In the genomic region with DNA sequence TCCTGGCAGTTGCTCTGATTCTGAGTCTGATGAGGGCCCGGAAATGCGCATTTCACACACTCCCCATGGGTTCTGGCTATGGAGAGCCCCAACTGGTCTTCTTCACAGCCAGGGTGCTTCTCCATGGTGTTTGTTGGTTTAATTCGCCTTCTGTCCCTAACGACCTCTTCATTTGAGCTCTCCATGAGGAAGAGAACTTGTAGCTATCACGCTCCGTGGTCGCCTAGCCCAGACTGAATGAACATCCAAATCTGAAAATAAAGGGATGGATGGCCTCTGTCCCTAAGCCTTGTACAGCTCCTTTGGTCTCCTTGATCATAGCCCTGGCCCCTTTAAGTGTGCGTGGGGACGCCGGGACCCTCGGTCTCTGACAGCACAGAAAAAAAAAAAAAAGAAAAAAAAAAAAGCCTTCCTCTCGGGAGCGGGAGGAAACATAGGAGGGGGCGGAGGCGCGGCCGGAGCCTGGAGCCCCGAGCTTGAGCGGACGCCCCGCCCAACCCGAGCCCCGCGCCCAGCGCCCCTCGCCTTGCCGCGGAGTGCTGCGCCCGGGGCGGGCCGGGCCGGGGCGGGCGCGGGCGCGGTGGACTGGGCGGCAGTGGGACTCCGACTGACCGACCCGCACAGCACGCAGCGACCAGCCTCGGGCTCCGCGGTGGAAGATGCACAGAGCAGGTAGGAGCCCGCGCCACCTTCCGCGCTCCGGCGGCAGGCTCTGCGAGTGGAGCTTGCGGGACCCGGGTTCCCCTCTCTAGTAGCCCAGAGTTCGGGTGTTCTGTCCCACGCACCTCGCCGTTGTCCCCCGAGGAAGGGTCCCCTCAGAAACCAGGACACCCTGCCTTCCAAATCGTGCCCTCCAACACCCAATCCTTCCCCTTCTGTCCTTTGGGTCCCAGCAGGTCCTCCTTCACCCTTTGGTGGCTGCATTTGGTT, we compare ENCODE assay signal across 8 mouse cellular contexts. TPM values are rescaled to one million over a fixed set of nuclear protein-coding genes. Genes with fewer than 3 reads are reported as not detected.
A peak's percentile ranks its signal among the peaks of the same experiment; 100 is the strongest.
DNase-seq lines count a peak whose midpoint lies in the region; ATAC-seq and TF ChIP-seq lines count a peak whose summit lies in the region.

TSS of gene Fgd5 (plus strand) at position 508 of the 930 bp plus-strand sequence.

- no peaks in the 10 kb centered on the region for H3K4me1 ChIP-seq in ES-Bruce4 (ENCODE audit: control insufficient read depth, insufficient read depth, low read length)
- H3K4me1 ChIP-seq in forebrain, embryonic 16.5 days (replicated peaks; ENCODE audit: control insufficient read depth, insufficient read depth, low read length) = peaks cover 16% of the 10 kb centered on the region
- H3K4me1 ChIP-seq in hindbrain, embryonic 14.5 days (replicated peaks; ENCODE audit: control insufficient read depth, insufficient read depth, low read length) = peaks cover 15% of the 10 kb centered on the region; the same call in 1 of the 2 replicates
- H3K4me1 ChIP-seq in liver, embryonic 14.5 days (replicated peaks; ENCODE audit: control insufficient read depth in 2 of 2, insufficient read depth in 2 of 2, low read length in 1 of 2) = no peaks in the 10 kb centered on the region
- peaks cover 29% of the 10 kb centered on the region for H3K4me1 ChIP-seq in neural tube, embryonic 15.5 days

- no peaks in the 10 kb centered on the region for H3K36me3 ChIP-seq in ES-Bruce4 (ENCODE audit: control insufficient read depth, insufficient read depth, low read length, poor library complexity, severe bottlenecking)
- H3K36me3 ChIP-seq in forebrain, embryonic 16.5 days (ENCODE audit: control insufficient read depth, insufficient read depth) = no peaks in the 10 kb centered on the region
- H3K36me3 ChIP-seq in hindbrain, embryonic 14.5 days (replicated peaks; ENCODE audit: control insufficient read depth, insufficient read depth) = no peaks in the 10 kb centered on the region
- no peaks in the 10 kb centered on the region for H3K36me3 ChIP-seq in liver, embryonic 14.5 days (replicated peaks; ENCODE audit: control insufficient read depth, insufficient read depth, low read depth)
- H3K36me3 ChIP-seq in neural tube, embryonic 15.5 days = no peaks in the 10 kb centered on the region

- no peak for TF ChIP-seq CTCF in ES-Bruce4 (IDR thresholded peaks at IDR 0.05; ENCODE audit: low read depth, low read length)
- no peak for TF ChIP-seq CTCF in liver, embryonic 14.5 days (IDR thresholded peaks at IDR 0.05; ENCODE audit: low read depth)

- no peak for TF ChIP-seq POLR2A in ES-Bruce4 (IDR thresholded peaks at IDR 0.05; ENCODE audit: insufficient read depth, low read length)

- no peaks in the 10 kb centered on the region for H3K9me3 ChIP-seq in ES-Bruce4 (replicated peaks; ENCODE audit: control insufficient read depth, insufficient read depth, low read length, poor library complexity, severe bottlenecking)
- H3K9me3 ChIP-seq in forebrain, embryonic 16.5 days (ENCODE audit: control insufficient read depth, low read length) = no peaks in the 10 kb centered on the region
- no peaks in the 10 kb centered on the region for H3K9me3 ChIP-seq in hindbrain, embryonic 14.5 days (ENCODE audit: control insufficient read depth, low read length)
- no peaks in the 10 kb centered on the region for H3K9me3 ChIP-seq in liver, embryonic 14.5 days (ENCODE audit: control insufficient read depth, low read length)
- H3K9me3 ChIP-seq in neural tube, embryonic 15.5 days (replicated peaks) = no peaks in the 10 kb centered on the region

- H3K9ac ChIP-seq in ES-Bruce4 (ENCODE audit: low read depth, poor library complexity, severe bottlenecking) = peak within 1 kb of the TSS; percentile 81
- peak within 1 kb of the TSS; percentile 65 for H3K9ac ChIP-seq in forebrain, embryonic 16.5 days (replicated peaks; ENCODE audit: low read depth, low read length)
- peak within 1 kb of the TSS; percentile 64 for H3K9ac ChIP-seq in hindbrain, embryonic 14.5 days
- no peak within 1 kb of the TSS for H3K9ac ChIP-seq in liver, embryonic 14.5 days (replicated peaks)
- peak within 1 kb of the TSS; percentile 63 for H3K9ac ChIP-seq in neural tube, embryonic 15.5 days (replicated peaks)

- peaks cover 2% of the 10 kb centered on the region; the same call in 1 of the 2 replicates for H3K27me3 ChIP-seq in ES-Bruce4 (ENCODE audit: control insufficient read depth, insufficient read depth, low read length, poor library complexity, severe bottlenecking)
- peaks cover 11% of the 10 kb centered on the region for H3K27me3 ChIP-seq in forebrain, embryonic 16.5 days (replicated peaks; ENCODE audit: control insufficient read depth, insufficient read depth, low read length)
- peaks cover 11% of the 10 kb centered on the region for H3K27me3 ChIP-seq in hindbrain, embryonic 14.5 days (ENCODE audit: control insufficient read depth, insufficient read depth, low read length)
- peaks cover 35% of the 10 kb centered on the region for H3K27me3 ChIP-seq in liver, embryonic 14.5 days (ENCODE audit: control insufficient read depth, insufficient read depth, low read length)
- H3K27me3 ChIP-seq in neural tube, embryonic 15.5 days (replicated peaks) = no peaks in the 10 kb centered on the region

- no peak within 1 kb of the TSS for H3K27ac ChIP-seq in ES-Bruce4 (ENCODE audit: insufficient read depth, low read length)
- H3K27ac ChIP-seq in forebrain, embryonic 16.5 days (ENCODE audit: low read length) = no peak within 1 kb of the TSS
- H3K27ac ChIP-seq in hindbrain, embryonic 14.5 days = peak within 1 kb of the TSS; percentile 34; the same call in 1 of the 2 replicates
- H3K27ac ChIP-seq in liver, embryonic 14.5 days = no peak within 1 kb of the TSS
- H3K27ac ChIP-seq in neural tube, embryonic 15.5 days (replicated peaks) = peak within 1 kb of the TSS; percentile 48; the same call in 1 of the 2 replicates

- TF ChIP-seq EP300 in ES-Bruce4 (IDR thresholded peaks at IDR 0.05; ENCODE audit: insufficient read depth, low read depth, low read length) = no peak
- TF ChIP-seq EP300 in liver, embryonic 14.5 days (IDR thresholded peaks at IDR 0.05; ENCODE audit: low read depth) = no peak

- DNase-seq in adrenal gland, adult 18-20 months (ENCODE audit: low spot score in 2 of 2) = peak; percentile 9 to 41
- no peak for DNase-seq in hindbrain, embryonic 14.5 days (ENCODE audit: low spot score)
- DNase-seq in liver, embryonic 14.5 days (ENCODE audit: low read depth in 3 of 3, low spot score in 3 of 3) = no peak
- no peak for DNase-seq in left cerebral cortex, adult 18-20 months (ENCODE audit: low spot score in 2 of 2)

- peak within 1 kb of the TSS; percentile 96 for H3K4me2 ChIP-seq in forebrain, embryonic 16.5 days (ENCODE audit: low read length)
- H3K4me2 ChIP-seq in hindbrain, embryonic 14.5 days (replicated peaks) = peak within 1 kb of the TSS; percentile 79
- peak within 1 kb of the TSS; percentile 58 for H3K4me2 ChIP-seq in liver, embryonic 14.5 days (ENCODE audit: low read depth)
- H3K4me2 ChIP-seq in neural tube, embryonic 15.5 days = peak within 1 kb of the TSS; percentile 96

- H3K4me3 ChIP-seq in ES-Bruce4 (ENCODE audit: low read depth, low read length) = peak within 1 kb of the TSS; percentile 89
- peak within 1 kb of the TSS; percentile 60 for H3K4me3 ChIP-seq in forebrain, embryonic 16.5 days (replicated peaks; ENCODE audit: low read length)
- peak within 1 kb of the TSS; percentile 48 for H3K4me3 ChIP-seq in hindbrain, embryonic 14.5 days (replicated peaks; ENCODE audit: low read length)
- H3K4me3 ChIP-seq in liver, embryonic 14.5 days (ENCODE audit: insufficient read depth in 1 of 2, low read depth in 2 of 2, low read length in 2 of 2) = peak within 1 kb of the TSS; percentile 50 to 58
- H3K4me3 ChIP-seq in neural tube, embryonic 15.5 days (replicated peaks) = peak within 1 kb of the TSS; percentile 62

- WGBS in forebrain, embryonic 16.5 days = 4% methylated on average over 36 of the region's 62 CpGs
- 1% methylated on average over 39 of the region's 62 CpGs for WGBS in hindbrain, embryonic 14.5 days
- 2% methylated on average over 59 of the region's 62 CpGs for WGBS in liver, embryonic 14.5 days (ENCODE audit: insufficient replicate concordance)
- WGBS in neural tube, embryonic 15.5 days = 1% methylated on average over 39 of the region's 62 CpGs

- ATAC-seq in forebrain, embryonic 16.5 days = peak; percentile 76
- peak; percentile 70 for ATAC-seq in hindbrain, embryonic 14.5 days (ENCODE audit: low FRiP score)
- peak; percentile 13; the same call in 1 of the 2 replicates for ATAC-seq in liver, embryonic 14.5 days (ENCODE audit: insufficient read depth)
- ATAC-seq in neural tube, embryonic 15.5 days (ENCODE audit: low FRiP score) = peak; percentile 68
- no peak for ATAC-seq in cerebellum, adult (ENCODE audit: insufficient number of reproducible peaks, low FRiP score, low TSS enrichment)

RNA-seq across cellular contexts. Expression of gene Fgd5, which starts in this region (rescaled TPM):
- polyA plus RNA-seq in ES-Bruce4 (2011; ENCODE audit: insufficient read depth, insufficient read length, low read depth, missing spikeins) = 4.1 and 5.1 TPM in 2 replicates
- total RNA-seq in adrenal gland, adult 18-20 months (2021) = 10 to 100 TPM; 15.2 to 16.2 TPM
- 6.8 and 9.3 TPM in 2 replicates for polyA plus RNA-seq in forebrain, embryonic 16.5 days (2015; fragmentation: Nextera tagmentation; extraction: Ambion mirVana)
- polyA plus RNA-seq in hindbrain, embryonic 14.5 days (2014; fragmentation: Nextera tagmentation; extraction: Ambion mirVana) = 14.5 and 16.8 TPM in 2 replicates
- polyA plus RNA-seq in liver, embryonic 14.5 days (2012; rRNA removed) = 1.6 and 1.7 TPM in 2 replicates
- polyA plus RNA-seq in liver, embryonic 14.5 days (2014; fragmentation: Nextera tagmentation; extraction: Ambion mirVana) = 1.5 and 1.6 TPM in 2 replicates
- polyA plus RNA-seq in neural tube, embryonic 15.5 days (2015; fragmentation: Nextera tagmentation; extraction: Ambion mirVana) = 17.3 and 17.6 TPM in 2 replicates
- 1 to 10 TPM; 5.3 to 5.8 TPM for total RNA-seq in left cerebral cortex, adult 18-20 months (2021)

Comparison
In these comparisons a context has a peak if more than half of its experiments do, and no peak if none do; other contexts are left out.
1. H3K27ac ChIP-seq: peak in hindbrain, embryonic 14.5 days (single experiment) and neural tube, embryonic 15.5 days (single experiment); none in ES-Bruce4 (single experiment), forebrain, embryonic 16.5 days (single experiment) and liver, embryonic 14.5 days (single experiment).
2. DNase-seq: peak in adrenal gland, adult 18-20 months (2 of 2); none in hindbrain, embryonic 14.5 days (single experiment), liver, embryonic 14.5 days (0 of 3) and left cerebral cortex, adult 18-20 months (0 of 2).
3. Peak in every context shown above with its lines, with median percentiles within 50 percentile points of each other: H3K4me3 ChIP-seq and H3K4me2 ChIP-seq.